Mouse (Mus musculus) embryonic facial prominence, embryonic 13.5 days (tissue): ENCODE results near the gene Ak3. TPM values are rescaled to one million over a fixed set of nuclear protein-coding genes. Genes with fewer than 3 reads are reported as not detected.

Experiments
- ATAC-seq: fragments of 200-750 bp; cut with Nextera tagmentation; 2 replicates; pipeline ENCODE4 v1.8.0; 2017; ENCODE audit warnings: low read depth; ENCODE audit not compliant: insufficient number of reproducible peaks, insufficient read depth, low FRiP score, low TSS enrichment
- H3K27ac ChIP-seq: fragments of 300-500 bp; sonication (generic); 2 replicates; pipeline ENCODE4 v1.5.1; 2015; ENCODE audit warnings: moderate library complexity, mild to moderate bottlenecking, inconsistent platforms
- H3K27me3 ChIP-seq: fragments of 300-500 bp; sonication (generic); 2 replicates; pipeline ENCODE4 v1.6.1; 2015; ENCODE audit warnings: mild to moderate bottlenecking, inconsistent platforms
- H3K36me3 ChIP-seq: fragments of 300-500 bp; sonication (generic); 2 replicates; pipeline ENCODE4 v1.6.1; 2015; ENCODE audit warnings: mild to moderate bottlenecking, inconsistent platforms
- H3K4me1 ChIP-seq: fragments of 300-500 bp; sonication (generic); 2 replicates; pipeline ENCODE4 v1.6.1; 2015; ENCODE audit warnings: inconsistent platforms
- H3K4me2 ChIP-seq: fragments of 300-500 bp; sonication (generic); 2 replicates; pipeline ENCODE4 v1.6.1; 2015; ENCODE audit warnings: moderate library complexity, mild to moderate bottlenecking, inconsistent platforms
- H3K4me3 ChIP-seq: fragments of 300-500 bp; sonication (generic); 2 replicates; pipeline ENCODE4 v1.5.1; 2015; ENCODE audit warnings: mild to moderate bottlenecking, inconsistent platforms
- H3K9ac ChIP-seq: fragments of 300-500 bp; sonication (generic); 2 replicates; pipeline ENCODE4 v1.6.1; 2015; ENCODE audit warnings: mild to moderate bottlenecking, inconsistent platforms
- H3K9me3 ChIP-seq: fragments of 300-500 bp; sonication (generic); 2 replicates; pipeline ENCODE4 v1.6.1; 2016; ENCODE audit warnings: inconsistent platforms
- WGBS: fragments of 180-500 bp; shearing (Covaris S2); methylation state at CpG from one replicate; pipeline ENCODE4 v1.1.7; 2015; ENCODE audit warnings: mixed read lengths; 5-methylcytosine and 5-hydroxymethylcytosine counted together
- polyA plus RNA-seq: library from polyadenylated mRNA; unstranded; fragments of >200 nt; fragmentation: Nextera tagmentation; extraction: Ambion mirVana; gene quantifications from 2 replicates; pipeline ENCODE4 v1.2.1, GENCODE M21; 2015

Gene Ak3
- polyA plus RNA-seq: 68.8 and 72.8 TPM in 2 replicates

- Histone ChIP-seq H3K9ac (peak within 1 kb of the TSS; percentile 89), H3K36me3 (no peaks in the 10 kb centered on the region), H3K9me3 (no peaks in the 10 kb centered on the region), H3K27me3 (no peaks in the 10 kb centered on the region), H3K4me1 (peaks cover 37% of the 10 kb centered on the region), H3K27ac (peak within 1 kb of the TSS; percentile 90), H3K4me3 (peak within 1 kb of the TSS; percentile 89), H3K4me2 (peak within 1 kb of the TSS; percentile 72)
- ATAC-seq: peak; percentile 83
- under 1% methylated on average over 59 of the region's 68 CpGs for WGBS
Measured at GRCm38 (mm10) chr19:29047334-29048170, at the start of gene Ak3. Gene Ak3 (minus strand): TSS chr19:29047961.

GRCm38 (mm10) chr19:29092194-29092593, 44.4 kb upstream of the Ak3 start:
- no peak overlapping the region for H3K4me3 ChIP-seq
- H3K9me3 ChIP-seq: no peaks in the 10 kb centered on the region
- ATAC-seq: no peak

GRCm38 (mm10) chr19:29088628-29089027, 40.9 kb upstream of the Ak3 start:
- Histone ChIP-seq H3K9me3 (no peaks in the 10 kb centered on the region), H3K4me3 (no peak overlapping the region), H3K9ac (no peak overlapping the region), H3K4me2 (no peak overlapping the region), H3K27ac (no peak overlapping the region), H3K4me1 (no peaks in the 10 kb centered on the region), H3K27me3 (no peaks in the 10 kb centered on the region), H3K36me3 (no peaks in the 10 kb centered on the region)
- 73% methylated on average over 6 of the region's 6 CpGs for WGBS
- ATAC-seq: no peak

More at GRCm38 (mm10) chr19:29092194-29092593, 44.4 kb upstream of the Ak3 start:
- Histone ChIP-seq H3K4me2 (no peak overlapping the region), H3K4me1 (no peaks in the 10 kb centered on the region), H3K36me3 (no peaks in the 10 kb centered on the region), H3K27me3 (no peaks in the 10 kb centered on the region), H3K27ac (no peak overlapping the region), H3K9ac (no peak overlapping the region)

GRCm38 (mm10) chr19:29074802-29075201, 27.0 kb upstream of the Ak3 start:
- no peak for ATAC-seq
- Histone ChIP-seq H3K4me2 (no peak overlapping the region), H3K27ac (no peak overlapping the region), H3K36me3 (no peaks in the 10 kb centered on the region), H3K9ac (no peak overlapping the region), H3K9me3 (no peaks in the 10 kb centered on the region), H3K4me3 (no peak overlapping the region), H3K27me3 (no peaks in the 10 kb centered on the region), H3K4me1 (peaks cover 7% of the 10 kb centered on the region)
- WGBS: 66% methylated on average over 6 of the region's 6 CpGs

GRCm38 (mm10) chr19:29069195-29069594, 21.4 kb upstream of the Ak3 start:
- no peak overlapping the region for H3K4me2 ChIP-seq
- ATAC-seq: no peak
- 71% methylated on average over 5 of the region's 5 CpGs for WGBS
- H3K4me1 ChIP-seq: peaks cover 13% of the 10 kb centered on the region
- no peaks in the 10 kb centered on the region for H3K27me3 ChIP-seq
- no peak overlapping the region for H3K4me3 ChIP-seq
- no peaks in the 10 kb centered on the region for H3K9me3 ChIP-seq
- no peaks in the 10 kb centered on the region for H3K36me3 ChIP-seq
- no peak overlapping the region for H3K9ac ChIP-seq
- no peak overlapping the region for H3K27ac ChIP-seq

GRCm38 (mm10) chr19:29066981-29067471, 19.3 kb upstream of the Ak3 start:
- Histone ChIP-seq H3K4me3 (peak overlapping the region; percentile 17), H3K4me2 (peak overlapping the region; percentile 46)

GRCm38 (mm10) chr19:29064451-29065102, 16.8 kb upstream of the Ak3 start:
- Histone ChIP-seq H3K27ac (peak overlapping the region; percentile 62; the same call in 1 of the 2 replicates), H3K9me3 (no peaks in the 10 kb centered on the region), H3K9ac (no peak overlapping the region), H3K4me3 (no peak overlapping the region), H3K4me2 (peak overlapping the region; percentile 46), H3K36me3 (no peaks in the 10 kb centered on the region), H3K27me3 (no peaks in the 10 kb centered on the region), H3K4me1 (peaks cover 21% of the 10 kb centered on the region)
- no peak for ATAC-seq
- WGBS: 56% methylated on average over 9 of the region's 9 CpGs

More at GRCm38 (mm10) chr19:29066981-29067471, 19.3 kb upstream of the Ak3 start:
- Histone ChIP-seq H3K9ac (0 out of 2 replicates have a peak overlapping the region, but pooled peaks have one; percentile 6), H3K36me3 (no peaks in the 10 kb centered on the region), H3K9me3 (no peaks in the 10 kb centered on the region), H3K27ac (no peak overlapping the region), H3K4me1 (peaks cover 18% of the 10 kb centered on the region), H3K27me3 (no peaks in the 10 kb centered on the region)
- no peak for ATAC-seq
- WGBS: 10% methylated on average over 11 of the region's 11 CpGs

GRCm38 (mm10) chr19:29063577-29064363, 16.0 kb upstream of the Ak3 start:
- Histone ChIP-seq H3K9me3 (no peaks in the 10 kb centered on the region), H3K27ac (peak overlapping the region; percentile 62; the same call in 1 of the 2 replicates), H3K9ac (no peak overlapping the region), H3K4me2 (peak overlapping the region; percentile 46), H3K4me1 (peaks cover 21% of the 10 kb centered on the region), H3K36me3 (no peaks in the 10 kb centered on the region), H3K27me3 (no peaks in the 10 kb centered on the region), H3K4me3 (peak overlapping the region; percentile 22)
- ATAC-seq: peak; percentile 75; the same call in 1 of the 2 replicates
- WGBS: 13% methylated on average over 18 of the region's 18 CpGs

GRCm38 (mm10) chr19:29063009-29063408, 15.2 kb upstream of the Ak3 start:
- no peaks in the 10 kb centered on the region for H3K27me3 ChIP-seq
- no peak for ATAC-seq
- H3K4me2 ChIP-seq: no peak overlapping the region
- no peaks in the 10 kb centered on the region for H3K36me3 ChIP-seq
- no peaks in the 10 kb centered on the region for H3K9me3 ChIP-seq
- WGBS: 77% methylated on average over 5 of the region's 5 CpGs
- no peak overlapping the region for H3K27ac ChIP-seq
- no peak overlapping the region for H3K4me3 ChIP-seq
- H3K4me1 ChIP-seq: peaks cover 21% of the 10 kb centered on the region
- no peak overlapping the region for H3K9ac ChIP-seq

- no peak overlapping the region for H3K4me3 ChIP-seq
- no peaks in the 10 kb centered on the region for H3K36me3 ChIP-seq
- no peak overlapping the region for H3K27ac ChIP-seq
- WGBS: 11% methylated on average over 6 of the region's 6 CpGs
- H3K27me3 ChIP-seq: no peaks in the 10 kb centered on the region
- no peak for ATAC-seq
- peaks cover 13% of the 10 kb centered on the region for H3K4me1 ChIP-seq
- H3K9me3 ChIP-seq: no peaks in the 10 kb centered on the region
- H3K4me2 ChIP-seq: no peak overlapping the region
- H3K9ac ChIP-seq: no peak overlapping the region
Measured at GRCm38 (mm10) chr19:29060299-29060698, 12.5 kb upstream of the Ak3 start.

GRCm38 (mm10) chr19:29059688-29060087, 11.9 kb upstream of the Ak3 start:
- ATAC-seq: no peak
- Histone ChIP-seq H3K4me3 (no peak overlapping the region), H3K4me2 (no peak overlapping the region), H3K27me3 (no peaks in the 10 kb centered on the region), H3K4me1 (peaks cover 13% of the 10 kb centered on the region), H3K9me3 (no peaks in the 10 kb centered on the region), H3K27ac (no peak overlapping the region), H3K36me3 (no peaks in the 10 kb centered on the region), H3K9ac (no peak overlapping the region)
- 79% methylated on average over 2 of the region's 2 CpGs for whole genome bisulfite sequencing
